Mouse (Mus musculus) fat pad, adult 2 months (tissue): ENCODE data around the gene Uhrf1bp1.

Experiments
- DNase-seq: peaks from one replicate; pipeline ENCODE4 v3.0.0-alpha.2; 2011; ENCODE audit warnings: low read depth, low spot score; ENCODE audit errors: extremely low read depth

Gene Uhrf1bp1

DNA sequence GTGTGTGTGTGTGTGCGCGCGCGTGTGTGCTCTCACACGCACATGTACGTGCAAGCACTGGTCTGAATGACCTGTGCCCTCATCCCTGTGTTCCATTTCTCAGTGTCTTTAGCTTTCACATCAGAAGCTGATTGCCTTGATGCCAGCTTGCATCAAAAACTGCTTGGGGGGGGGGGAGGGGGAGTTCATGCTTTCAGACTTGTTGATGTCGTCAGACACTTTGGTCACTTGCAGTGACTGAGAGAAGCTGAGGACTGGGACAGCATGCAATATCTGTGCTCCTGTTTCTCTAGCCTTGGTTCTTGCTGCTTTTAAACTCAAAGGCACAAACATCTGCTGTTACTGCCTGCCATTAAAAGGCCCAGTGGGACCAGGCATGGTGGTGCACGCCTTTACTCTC lies 90.1 kb downstream of the Uhrf1bp1 start:
- DNase-seq, result no peak

DNA sequence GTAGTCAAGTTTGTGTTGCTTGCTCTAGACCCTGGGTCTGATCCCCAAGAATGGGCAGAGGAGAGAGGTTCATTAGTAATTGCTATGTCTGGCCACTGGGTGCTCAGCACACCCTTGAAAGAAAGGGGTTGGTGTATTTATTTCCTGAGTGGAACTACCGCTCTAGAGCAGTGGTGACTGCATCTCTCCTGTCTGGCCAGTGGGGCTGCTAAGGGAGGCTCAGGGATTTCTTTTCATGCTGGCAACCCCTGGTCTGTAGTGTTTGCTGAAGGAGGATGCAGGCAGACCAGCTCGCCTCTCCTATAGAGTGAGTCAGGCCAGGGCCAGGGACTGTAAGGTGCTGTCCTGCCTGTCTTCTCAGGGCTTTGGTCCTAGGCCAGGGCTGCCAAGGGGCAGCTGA lies 90.9 kb downstream of the Uhrf1bp1 start:
- DNase-seq, result no peak
